Mouse (Mus musculus): Measurements from ENCODE around the gene Dennd6b.
A peak's percentile ranks its signal among the peaks of the same experiment; 100 is the strongest.

Dennd6b gene

GRCm38 (mm10) chr15:89157954-89158353 is 38.3 kb downstream of the Dennd6b start:
- DNase-seq: peak; percentile 97

DNA sequence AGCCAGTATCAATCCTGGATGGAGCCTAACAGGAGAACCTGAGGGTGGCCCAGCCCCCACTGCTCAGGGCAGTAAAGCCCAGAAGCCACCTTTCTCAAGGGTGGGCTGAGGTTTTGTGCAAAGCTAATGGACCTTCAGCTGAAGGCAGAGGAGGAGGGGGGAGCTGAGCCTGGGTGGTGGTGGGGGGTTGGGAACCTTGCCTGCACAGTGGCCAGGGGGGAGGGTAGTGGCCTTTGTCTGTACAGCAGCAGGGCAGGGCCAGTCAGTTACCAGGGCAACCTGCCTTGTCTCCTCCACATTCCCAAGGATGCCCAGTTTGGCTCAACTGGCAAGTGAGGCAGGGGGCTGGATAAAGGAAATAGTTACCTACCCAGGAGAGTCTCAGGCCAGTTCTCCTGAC is 44.0 kb downstream of the Dennd6b start:
- no peak for DNase-seq

GRCm38 (mm10) chr15:89150041-89150390 is 46.3 kb downstream of the Dennd6b start:
- DNase-seq: no peak

- DNase-seq: peak; percentile 98
These were observed 46.8 kb downstream of the Dennd6b start, which contains the start of gene Mapk11 for GRCm38 (mm10) chr15:89149271-89150040. TSS of gene Mapk11 (minus strand) at chr15:89149628.

DNA sequence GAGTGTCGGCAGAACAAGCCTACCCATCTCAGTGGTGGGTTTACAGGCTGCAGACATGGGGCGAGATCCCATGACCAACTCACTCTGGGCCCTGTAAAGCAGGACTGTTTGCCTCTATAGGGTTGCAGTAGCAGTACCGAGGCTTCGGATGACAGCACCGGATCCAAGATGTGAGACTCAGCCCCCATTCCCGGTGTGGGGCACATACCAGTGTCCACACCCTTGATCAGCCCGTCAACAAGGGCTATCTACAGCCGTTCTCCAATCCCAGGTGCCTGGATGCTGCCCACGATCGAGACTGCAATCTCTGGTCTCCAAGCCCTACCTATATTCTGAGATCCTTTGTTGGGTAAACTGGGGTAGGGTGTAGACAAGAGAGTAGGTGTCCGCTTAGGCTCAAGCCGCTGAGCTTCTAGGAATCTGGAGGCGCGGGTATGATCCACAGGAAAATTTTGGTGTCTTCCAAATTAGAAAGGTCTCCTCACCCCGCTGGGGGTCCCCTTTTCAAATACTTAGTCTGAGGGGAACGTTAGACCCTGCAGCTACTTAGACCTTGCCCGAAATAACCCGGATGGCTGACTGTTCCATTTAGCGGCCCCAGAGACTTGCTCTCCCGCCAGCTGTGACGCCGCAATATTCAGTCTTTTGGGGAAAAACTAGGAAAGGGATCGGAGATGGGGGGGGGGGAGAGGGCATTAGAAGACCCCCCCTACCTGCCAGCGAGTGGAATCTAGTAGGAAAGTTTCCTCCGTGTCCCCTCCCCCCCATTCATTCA is 47.6 kb downstream of the Dennd6b start:
- DNase-seq: no peak

- DNase-seq: no peak
These were observed 48.4 kb downstream of the Dennd6b start for GRCm38 (mm10) chr15:89147895-89148294.

DNA sequence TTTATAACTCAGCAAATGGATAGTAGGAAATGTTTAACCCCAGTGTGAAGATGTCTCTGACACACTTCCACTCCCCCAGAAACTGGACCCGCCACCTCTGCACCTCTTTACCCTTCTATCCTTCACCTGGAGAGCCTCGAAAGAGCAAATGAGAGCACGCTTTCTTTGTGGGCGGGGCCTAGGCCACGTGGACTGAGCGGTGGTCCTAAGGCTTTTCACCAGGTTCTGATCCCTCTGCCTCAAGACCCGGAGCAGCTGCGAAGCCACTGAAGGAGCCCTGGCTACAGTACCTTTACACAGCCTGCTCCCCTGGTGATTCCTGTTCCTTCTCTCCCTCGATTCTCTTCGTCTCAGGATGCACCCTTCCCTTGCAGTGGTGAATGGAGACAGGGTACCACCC is 48.8 kb downstream of the Dennd6b start:
- DNase-seq: no peak

GRCm38 (mm10) chr15:89147024-89147423 is 49.3 kb downstream of the Dennd6b start:
- peak; percentile 95 for DNase-seq

DNA sequence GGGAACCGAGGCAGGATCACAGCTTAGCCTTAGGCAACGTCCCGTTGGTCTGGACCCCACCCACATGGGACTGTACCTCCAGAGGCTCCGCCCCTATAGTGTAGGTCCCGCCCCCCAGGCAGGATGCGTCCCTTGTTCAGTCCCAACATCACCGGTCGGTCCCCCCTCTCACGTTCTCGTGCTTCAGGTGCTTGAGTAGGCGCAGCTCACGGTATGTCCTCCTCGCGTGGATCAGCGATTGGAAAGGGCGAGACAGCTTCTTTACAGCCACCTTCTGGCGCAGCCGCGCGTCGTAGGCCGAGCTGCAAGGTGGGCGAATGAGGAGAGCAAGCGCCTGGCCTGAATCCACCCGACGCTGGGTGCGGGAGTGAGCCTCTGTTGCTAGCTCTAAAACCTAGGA is 49.8 kb downstream of the Dennd6b start:
- DNase-seq: peak; percentile 94

DNA sequence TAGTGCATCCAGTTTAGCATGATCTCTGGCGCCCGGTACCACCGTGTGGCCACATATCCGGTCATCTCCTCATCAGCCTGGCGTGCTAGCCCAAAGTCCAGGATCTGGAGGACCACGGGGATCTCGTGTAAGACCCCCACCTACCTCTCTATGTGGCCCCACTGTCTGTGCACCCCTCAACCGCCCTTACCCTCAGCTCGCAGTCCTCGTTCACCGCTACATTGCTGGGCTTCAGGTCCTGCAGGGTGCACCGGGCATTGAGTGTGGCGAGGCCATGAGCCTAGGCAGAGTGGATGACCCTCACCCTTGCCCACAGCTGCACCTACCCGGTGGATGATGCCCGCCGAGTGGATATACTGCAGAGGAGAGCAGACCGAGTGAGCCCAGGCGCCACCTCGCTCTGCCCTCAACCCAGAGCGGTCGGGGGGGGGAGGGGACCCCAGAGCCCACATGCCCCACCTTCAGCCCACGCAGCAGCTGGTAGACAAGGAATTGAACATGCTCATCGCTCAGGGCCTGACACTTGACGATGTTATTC is 50.4 kb downstream of the Dennd6b start:
- peak; percentile 92 for DNase-seq

DNA sequence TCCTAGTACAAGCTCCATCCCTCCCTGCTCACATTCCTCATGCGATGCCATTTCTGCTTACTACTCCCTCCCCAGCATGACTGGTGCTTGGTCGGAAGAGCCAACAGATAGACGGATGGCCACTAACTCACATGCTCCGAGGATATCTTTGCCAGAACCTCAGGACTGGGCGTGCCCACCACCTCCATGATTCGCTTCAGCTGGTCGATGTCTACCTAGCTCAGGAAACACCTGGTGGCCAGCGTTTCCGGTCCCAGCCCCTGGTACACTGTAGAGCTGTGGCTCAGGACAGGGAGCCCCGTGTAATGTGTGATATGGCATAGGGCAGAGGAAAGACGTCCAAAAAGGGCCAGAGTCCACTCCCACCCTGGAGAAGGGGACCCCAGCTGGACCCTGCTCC is 51.3 kb downstream of the Dennd6b start:
- peak; percentile 93 for DNase-seq

DNA sequence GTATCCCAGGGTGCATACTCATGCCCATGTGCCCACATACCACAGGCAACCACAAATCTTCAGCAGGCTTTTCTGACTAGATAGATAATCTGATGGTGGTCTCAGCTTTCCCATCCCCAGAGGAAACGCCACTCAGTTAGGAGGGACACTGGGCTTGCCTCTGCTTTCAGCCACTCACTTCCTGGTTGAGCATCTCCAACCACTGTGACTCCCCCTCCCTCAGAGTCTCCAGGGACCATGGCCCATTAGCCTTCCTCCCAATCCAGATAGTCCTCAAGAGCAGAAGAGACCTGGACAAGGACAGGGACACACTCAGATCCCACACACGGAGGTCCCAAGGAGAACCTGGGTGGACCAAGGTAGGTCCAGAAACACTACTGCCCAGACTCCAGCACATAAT is 53.2 kb downstream of the Dennd6b start:
- peak; percentile 94 for DNase-seq

- DNase-seq: peak; percentile 96
These were observed 54.4 kb downstream of the Dennd6b start for GRCm38 (mm10) chr15:89141905-89142304.

GRCm38 (mm10) chr15:89141443-89141842 is 54.9 kb downstream of the Dennd6b start:
- peak; percentile 92 for DNase-seq

- peak; percentile 99 for DNase-seq
These were observed 55.5 kb downstream of the Dennd6b start, which contains the start of gene Mapk12 for GRCm38 (mm10) chr15:89140659-89141252. TSS of gene Mapk12 (minus strand) at chr15:89140703.

- DNase-seq: peak; percentile 98
These were observed 56.1 kb downstream of the Dennd6b start for GRCm38 (mm10) chr15:89140048-89140658.

DNA sequence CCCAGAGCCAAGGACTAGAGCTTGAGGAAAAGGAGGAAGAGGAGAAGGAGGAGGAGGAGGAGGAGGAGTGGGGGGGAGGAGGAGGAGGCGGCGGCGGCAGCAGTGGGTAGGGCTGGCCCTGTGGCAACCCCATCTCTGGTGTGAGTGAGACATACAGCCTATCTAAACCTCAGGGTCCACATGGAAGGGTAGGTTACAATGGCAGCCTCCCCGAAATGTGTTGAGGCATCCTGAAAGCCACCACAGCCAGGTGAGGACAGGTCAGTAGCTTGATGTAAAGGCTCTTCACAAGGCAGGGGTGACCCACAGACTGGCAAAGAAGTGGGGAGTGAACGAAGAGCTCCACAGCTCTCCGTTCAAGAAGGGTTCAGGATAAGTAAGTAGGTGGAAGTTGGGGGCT is 57.8 kb downstream of the Dennd6b start:
- DNase-seq: peak; percentile 90

DNA sequence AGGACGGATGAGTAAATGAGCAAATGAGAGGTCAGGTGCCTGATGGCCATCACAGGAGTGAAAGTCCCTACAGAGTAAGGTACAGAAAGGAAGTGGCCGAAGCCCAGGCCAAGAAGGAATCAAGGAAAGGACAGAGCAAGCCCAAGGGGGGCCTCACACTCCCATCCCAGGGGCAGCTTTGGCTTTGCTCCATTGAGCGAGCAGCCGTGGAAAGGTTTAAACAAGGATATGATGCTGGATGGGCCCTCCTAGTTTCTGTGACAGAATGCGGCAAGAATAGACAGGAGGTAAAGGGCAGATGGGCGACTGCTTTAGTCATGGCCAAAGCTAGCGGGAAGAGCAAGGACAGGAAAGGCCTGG is 58.3 kb downstream of the Dennd6b start:
- no peak for DNase-seq

DNA sequence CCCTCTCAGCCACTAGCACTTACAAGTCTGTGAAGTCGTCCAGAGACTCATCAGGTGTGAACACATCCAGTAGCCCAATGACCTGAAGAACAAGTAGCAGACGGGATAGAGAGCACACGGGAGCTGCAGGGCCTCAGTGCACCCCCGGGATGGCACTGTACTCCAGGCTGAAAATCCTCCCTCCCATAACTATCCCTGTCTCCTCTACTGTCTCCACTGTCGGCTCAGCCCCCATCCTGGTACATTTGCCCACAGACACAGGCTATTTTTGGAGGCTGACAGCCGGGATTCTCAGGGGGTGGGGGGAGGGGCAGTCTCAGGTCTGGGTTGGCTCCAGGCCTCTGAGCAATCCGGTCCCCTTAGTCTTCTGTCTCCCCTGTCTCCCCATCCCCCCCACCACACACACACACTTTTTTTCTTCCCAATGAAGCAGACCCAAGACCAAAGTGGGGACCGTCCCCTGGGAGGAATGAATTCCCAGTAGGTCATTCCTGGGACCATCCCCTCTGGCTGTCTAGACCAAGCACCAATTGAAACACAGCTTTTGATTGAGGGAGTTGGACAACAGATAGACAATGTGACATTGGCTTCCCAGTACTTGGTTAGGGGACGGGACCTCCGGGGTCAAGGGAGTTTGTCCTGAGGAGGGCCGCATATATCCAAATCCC is 58.8 kb downstream of the Dennd6b start:
- DNase-seq: peak; percentile 91

DNA sequence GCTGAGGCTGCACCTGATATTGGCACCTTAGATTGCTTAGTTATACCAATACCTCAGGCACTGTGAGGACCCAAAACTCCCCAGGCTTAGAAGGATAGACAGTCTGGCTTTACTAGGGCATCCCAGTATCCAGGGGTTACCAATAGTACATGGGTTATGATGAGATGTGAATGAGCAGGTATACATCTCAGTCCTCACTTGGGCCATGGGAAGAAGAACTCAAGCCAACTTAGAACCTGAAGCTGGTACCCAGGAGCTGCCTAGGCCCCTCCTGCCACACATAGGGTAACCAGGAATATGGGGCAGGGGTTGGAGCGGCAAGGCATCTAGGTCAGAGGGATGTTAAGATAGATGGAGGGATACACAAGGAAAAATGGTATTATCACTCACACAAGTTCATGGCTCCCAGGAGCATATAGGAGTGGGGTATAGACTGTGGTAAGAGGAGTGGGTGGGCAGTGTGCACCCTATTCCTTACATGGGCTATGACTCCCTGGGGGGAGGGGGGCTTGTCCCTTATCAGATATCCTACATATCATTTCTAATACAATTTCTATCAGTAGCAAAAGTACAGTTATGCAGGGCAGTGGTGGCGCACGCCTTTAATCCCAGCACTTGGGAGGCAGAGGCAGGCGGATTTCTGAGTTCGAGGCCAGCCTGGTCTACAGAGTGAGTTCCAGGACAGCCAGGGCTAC is 59.7 kb downstream of the Dennd6b start:
- DNase-seq: peak; percentile 86

All from heart, adult 11 months (tissue).